ENCODE assay signal across 7 mouse cellular contexts in genomic region chr16:13819394-13819743, GRCm38 (mm10). TPM values are rescaled to one million over a fixed set of nuclear protein-coding genes. Genes with fewer than 3 reads are reported as not detected.
DNase-seq lines count a peak whose midpoint lies in the region; ATAC-seq and TF ChIP-seq lines count a peak whose summit lies in the region.

No protein-coding gene starts in this region.

- H3K4me2 ChIP-seq in limb, embryonic 12.5 days = peak overlapping the region; percentile 61

- no peak for TF ChIP-seq POLR2A in small intestine, adult 2 months (IDR thresholded peaks at IDR 0.05; ENCODE audit: low read depth, low read length)

- H3K9ac ChIP-seq in limb, embryonic 12.5 days (replicated peaks) = peak overlapping the region; percentile 81

- H3K27ac ChIP-seq in limb, embryonic 12.5 days = peak overlapping the region; percentile 97
- peak overlapping the region; percentile 65 for H3K27ac ChIP-seq in small intestine, adult 2 months (ENCODE audit: insufficient read depth, low read depth, low read length)

- no peaks in the 10 kb centered on the region for H3K27me3 ChIP-seq in megakaryocyte, embryonic 14.5 days (replicated peaks)
- H3K27me3 ChIP-seq in limb, embryonic 12.5 days = no peaks in the 10 kb centered on the region
- H3K27me3 ChIP-seq in small intestine, adult 2 months (ENCODE audit: control insufficient read depth, insufficient read depth, low read length) = no peaks in the 10 kb centered on the region

- no peak for TF ChIP-seq CTCF in small intestine, adult 2 months (IDR thresholded peaks at IDR 0.05; ENCODE audit: extremely low read depth, insufficient read length, insufficient replicate concordance, low read depth, low read length)

- no peak; the same call in 1 of the 2 replicates for ATAC-seq in megakaryocyte, adult 5-6 weeks (ENCODE audit: poor library complexity, severe bottlenecking)
- ATAC-seq in erythroblast, adult 5-6 weeks (replicated peaks; ENCODE audit: low FRiP score, poor library complexity, severe bottlenecking) = peak; percentile 58; the same call in 1 of the 2 replicates
- peak; percentile 71 for ATAC-seq in limb, embryonic 12.5 days (ENCODE audit: insufficient number of reproducible peaks, insufficient read depth, low FRiP score, low TSS enrichment, low read depth)

- under 1% methylated on average over 36 of the region's 36 CpGs for WGBS in limb, embryonic 12.5 days
- WGBS in small intestine, adult 2 months = under 1% methylated on average over 36 of the region's 36 CpGs

- peak overlapping the region; percentile 97 for H3K4me3 ChIP-seq in megakaryocyte, embryonic 14.5 days (replicated peaks)
- peak overlapping the region; percentile 74 for H3K4me3 ChIP-seq in limb, embryonic 12.5 days (replicated peaks)
- H3K4me3 ChIP-seq in small intestine, adult 2 months (ENCODE audit: low read depth, low read length) = peak overlapping the region; percentile 80

- DNase-seq in B cell, adult 2 months = no peak
- no peak for DNase-seq in spleen, postnatal 14 days (ENCODE audit: low spot score in 2 of 2)

- peaks cover 52% of the 10 kb centered on the region for H3K4me1 ChIP-seq in megakaryocyte, embryonic 14.5 days
- H3K4me1 ChIP-seq in limb, embryonic 12.5 days (replicated peaks) = peaks cover 20% of the 10 kb centered on the region
- peaks cover 5% of the 10 kb centered on the region; the same call in 1 of the 2 replicates for H3K4me1 ChIP-seq in small intestine, adult 2 months (ENCODE audit: control insufficient read depth, insufficient read depth, insufficient read length, low read length)

- peaks cover 41% of the 10 kb centered on the region for H3K36me3 ChIP-seq in megakaryocyte, embryonic 14.5 days (replicated peaks; ENCODE audit: low read length)
- peaks cover 28% of the 10 kb centered on the region for H3K36me3 ChIP-seq in limb, embryonic 12.5 days
- peaks cover 3% of the 10 kb centered on the region; the same call in 1 of the 2 replicates for H3K36me3 ChIP-seq in small intestine, adult 2 months (ENCODE audit: control insufficient read depth, insufficient read depth, low read length)

- H3K9me3 ChIP-seq in megakaryocyte, embryonic 14.5 days = no peaks in the 10 kb centered on the region
- peaks cover 4% of the 10 kb centered on the region; the same call in 1 of the 2 replicates for H3K9me3 ChIP-seq in limb, embryonic 12.5 days

RNA-seq across cellular contexts. Expression of gene Ntan1, which starts 0.7 kb away (rescaled TPM):
- 28.2 and 34.3 TPM in 2 replicates for polyA plus RNA-seq in megakaryocyte, embryonic 14.5 days (2012; ENCODE audit: insufficient read depth, low replicate concordance)
- 93.7 and 107 TPM in 2 replicates for total RNA-seq in megakaryocyte, adult 5-6 weeks (2015)
- 72.4 and 80.9 TPM in 2 replicates for total RNA-seq in megakaryocyte, adult 5-6 weeks (2017)
- total RNA-seq in erythroblast, adult 5-6 weeks (2015; ENCODE audit: low replicate concordance) = 23.4 and 23.8 TPM in 2 replicates
- total RNA-seq in erythroblast, adult 5-6 weeks (2017; ENCODE audit: low replicate concordance) = 6.3 and 18.1 TPM in 2 replicates
- 183 and 184 TPM in 2 replicates for polyA plus RNA-seq in limb, embryonic 12.5 days (2016; fragmentation: Nextera tagmentation; extraction: Ambion mirVana)
- 23.0 and 45.9 TPM in 2 replicates for polyA plus RNA-seq in small intestine, adult 2 months (2012; rRNA removed)

RNA-seq across cellular contexts. Expression of gene Rrn3, which starts 38.9 kb away (rescaled TPM):
- 5.6 and 6.4 TPM in 2 replicates for polyA plus RNA-seq in megakaryocyte, embryonic 14.5 days (2012; ENCODE audit: insufficient read depth, low replicate concordance)
- total RNA-seq in megakaryocyte, adult 5-6 weeks (2015) = 14.5 and 16.3 TPM in 2 replicates
- 24.6 and 26.3 TPM in 2 replicates for total RNA-seq in megakaryocyte, adult 5-6 weeks (2017)
- total RNA-seq in erythroblast, adult 5-6 weeks (2015; ENCODE audit: low replicate concordance) = 6.3 and 8.5 TPM in 2 replicates
- 7.2 and 9.3 TPM in 2 replicates for total RNA-seq in erythroblast, adult 5-6 weeks (2017; ENCODE audit: low replicate concordance)
- polyA plus RNA-seq in limb, embryonic 12.5 days (2016; fragmentation: Nextera tagmentation; extraction: Ambion mirVana) = 75.8 and 82.8 TPM in 2 replicates
- polyA plus RNA-seq in small intestine, adult 2 months (2012; rRNA removed) = 1.6 and 2.7 TPM in 2 replicates

Comparison
In these comparisons a context has a peak if more than half of its experiments do, and no peak if none do; other contexts are left out.
1. RNA of gene Rrn3, which starts 38.9 kb away (polyA plus RNA-seq): 75.8 to 82.8 TPM in limb, embryonic 12.5 days; 5.6 to 6.4 TPM in megakaryocyte, embryonic 14.5 days and 1.6 to 2.7 TPM in small intestine, adult 2 months; every median in the first group is over 10 times any median in the second.
2. Peak in every context shown above with its lines, with median percentiles within 50 percentile points of each other: H3K4me3 ChIP-seq.